Mouse (Mus musculus) ovary, adult 2 months (tissue): ENCODE data around the gene Sh3tc1. TPM values are rescaled to one million over a fixed set of nuclear protein-coding genes. Genes with fewer than 3 reads are reported as not detected.

Experiments used
- polyA plus RNA-seq: library from polyadenylated mRNA; depleted of rRNA; stranded (reverse); fragments of >200 nt; gene quantifications from 2 replicates; pipeline ENCODE4 v1.2.3, GENCODE M21; 2012; rRNA removed

The Sh3tc1 gene
- 18.8 and 19.4 TPM in 2 replicates for polyA plus RNA-seq

DNA sequence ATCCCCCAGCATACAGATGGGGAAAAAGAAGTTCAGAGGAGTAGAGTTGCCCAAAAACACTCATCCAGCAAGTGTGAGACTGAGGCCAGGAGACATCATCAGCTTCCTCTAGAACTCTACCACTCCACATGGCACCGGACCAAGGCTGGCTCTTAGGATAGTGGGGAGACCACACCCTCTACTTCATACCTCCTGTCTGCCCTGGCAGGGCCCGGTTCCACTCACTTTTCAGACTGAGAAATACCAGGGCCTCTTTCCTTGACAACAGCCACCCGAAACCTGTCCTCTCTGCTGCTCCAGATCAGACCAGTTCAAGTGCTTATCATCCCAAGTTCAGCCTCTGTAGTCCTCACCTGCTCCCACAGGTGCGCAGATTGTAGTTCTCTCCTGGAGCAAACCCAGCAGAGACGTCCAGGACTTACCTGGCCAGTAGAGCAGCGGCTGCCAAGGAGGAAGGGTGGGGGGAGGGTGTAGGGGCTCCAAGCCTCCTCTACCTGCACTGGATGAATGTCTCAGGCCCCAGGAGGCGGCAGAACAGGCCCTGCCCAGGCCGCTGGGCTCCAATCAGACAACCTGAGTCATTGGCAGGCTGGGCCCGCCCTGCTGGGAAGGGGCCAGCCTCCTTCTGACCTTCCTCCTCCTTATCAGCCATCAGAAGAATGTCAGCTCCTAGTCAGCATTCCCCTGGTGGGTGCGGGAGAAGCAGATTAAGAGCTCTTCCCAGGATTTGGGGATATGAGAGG, at the start of gene Sh3tc1:
Gene Sh3tc1 (minus strand): TSS at position 452 of the 743 bp plus-strand sequence.

DNA sequence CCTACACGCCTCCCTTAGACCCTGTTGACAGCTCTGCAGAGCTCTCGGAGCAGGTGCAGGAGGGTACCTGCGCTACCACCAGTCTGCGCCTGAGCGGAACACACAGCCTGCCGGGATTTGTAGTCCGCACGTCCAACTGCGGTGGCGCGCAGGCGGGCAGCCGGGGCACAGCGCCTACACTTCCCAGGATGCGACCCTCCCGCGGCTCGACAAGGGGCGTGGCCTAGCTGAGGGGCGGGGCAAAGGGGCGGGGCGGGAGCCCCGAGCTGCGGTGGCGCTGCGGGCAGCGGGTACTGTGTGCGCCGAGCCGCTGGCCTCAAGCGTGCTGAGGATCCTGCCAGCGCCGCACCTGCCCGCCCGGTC, 17.8 kb upstream of the Sh3tc1 start, which contains the start of gene Ablim2:
Gene Ablim2 (plus strand): TSS at position 242 of the 363 bp plus-strand sequence.

DNA sequence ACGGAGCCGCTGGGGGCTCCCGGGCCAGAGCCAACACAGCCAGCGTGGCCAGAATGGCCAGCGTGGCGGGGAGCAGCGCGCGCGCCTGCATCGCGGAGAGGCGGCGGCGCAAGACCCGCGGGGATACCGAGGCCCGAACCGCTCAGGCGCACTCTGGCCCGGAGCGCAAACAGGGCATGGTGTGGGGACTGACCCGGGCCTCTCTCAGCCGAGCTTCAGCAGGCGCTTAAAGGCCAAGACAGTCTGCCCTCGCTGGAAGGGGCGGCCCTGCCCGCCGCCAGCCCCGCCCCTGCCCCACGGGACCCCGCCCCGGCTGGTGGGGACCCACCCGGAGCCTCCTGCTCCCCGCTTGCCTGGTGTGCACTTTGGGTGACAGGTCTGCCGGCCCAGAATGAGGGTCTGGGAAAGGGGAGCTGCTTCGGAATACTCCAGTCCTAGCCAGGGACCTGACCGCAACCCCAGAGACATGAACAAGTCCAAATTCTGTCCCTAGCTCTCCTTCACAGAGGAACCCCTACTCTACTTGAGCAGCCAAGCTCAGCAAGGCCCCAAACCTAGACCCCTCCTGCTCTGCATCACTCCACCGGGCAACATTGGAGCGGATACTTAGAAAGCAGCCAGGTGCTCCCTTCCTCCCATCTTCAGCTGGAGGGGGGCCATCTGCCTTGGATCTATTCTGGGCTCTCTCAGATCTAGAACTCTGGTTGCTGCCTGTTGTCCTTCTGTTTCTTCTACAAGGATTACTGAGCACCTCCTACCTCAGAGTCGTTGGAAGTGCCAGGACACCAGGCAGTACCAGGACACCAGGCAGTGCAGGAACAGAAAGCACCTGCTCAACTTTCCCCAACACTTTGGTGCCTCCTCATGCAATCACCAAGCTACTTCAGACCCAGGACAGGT, 60.3 kb downstream of the Sh3tc1 start, which contains the start of gene Htra3:
Gene Htra3 (minus strand): TSS at position 527 of the 900 bp plus-strand sequence.

Other genes with a start within 250 kb of the Sh3tc1 start
- gene Cpz, start 214.3 kb downstream of the Sh3tc1 start, polyA plus RNA-seq: 68.2 and 91.3 TPM in 2 replicates
- 8.7 and 9.0 TPM in 2 replicates for gene Trmt44, start 164.9 kb downstream of the Sh3tc1 start, polyA plus RNA-seq
- 33.5 and 37.9 TPM in 2 replicates for gene Acox3, start 156.9 kb downstream of the Sh3tc1 start, polyA plus RNA-seq
- gene Htra3, start 60.2 kb downstream of the Sh3tc1 start, polyA plus RNA-seq: 317 and 457 TPM in 2 replicates
- gene Ablim2, start 17.9 kb upstream of the Sh3tc1 start, polyA plus RNA-seq: 11.2 and 13.6 TPM in 2 replicates
- 26.8 and 27.4 TPM in 2 replicates for gene Afap1, start 153.3 kb upstream of the Sh3tc1 start, polyA plus RNA-seq